Comparison of ENCODE assay signal across 13 mouse cellular contexts in genomic region chr13:85926825-85927737, GRCm38 (mm10).
DNase-seq lines count a peak whose midpoint lies in the region; ATAC-seq lines count a peak whose summit lies in the region.
"Had no signal": no experiment of that assay in that cellular context is flagged by ENCODE, and none has a peak within 500 bp of the region (broad histone marks: within the 10 kb centered on the region; RNA-seq: fewer than 3 reads in every experiment).

No protein-coding gene starts in this region.

- no peak overlapping the region for H3K4me3 ChIP-seq in forebrain, embryonic 11.5 days (ENCODE audit: low read depth, low read length)
- no peak overlapping the region for H3K4me3 ChIP-seq in forebrain, embryonic 10.5 days
- H3K4me3 ChIP-seq in limb, embryonic 13.5 days, result no peak overlapping the region
- H3K4me3 ChIP-seq: heart, embryonic 13.5 days; liver, embryonic 15.5 days had no signal

- no peak overlapping the region for H3K4me2 ChIP-seq in forebrain, embryonic 11.5 days (ENCODE audit: low read depth, low read length, severe bottlenecking)
- H3K4me2 ChIP-seq in limb, embryonic 13.5 days (replicated peaks), result 0 out of 2 replicates have a peak overlapping the region, but pooled peaks have one; percentile 28
- H3K4me2 ChIP-seq: heart, embryonic 13.5 days; liver, embryonic 15.5 days had no signal

- peak; percentile 98 for ATAC-seq in forebrain, embryonic 11.5 days (replicated peaks; ENCODE audit: low FRiP score)
- peak; percentile 69; the same call in 1 of the 2 replicates for ATAC-seq in limb, embryonic 13.5 days (ENCODE audit: low FRiP score, low read depth)
- ATAC-seq: Patski had no signal

- H3K36me3 ChIP-seq in forebrain, embryonic 11.5 days (ENCODE audit: control insufficient read depth, insufficient read depth, low read length), result no peaks in the 10 kb centered on the region
- no peaks in the 10 kb centered on the region for H3K36me3 ChIP-seq in forebrain, embryonic 10.5 days (replicated peaks)
- no peaks in the 10 kb centered on the region for H3K36me3 ChIP-seq in limb, embryonic 13.5 days
- H3K36me3 ChIP-seq: heart, embryonic 13.5 days; liver, embryonic 15.5 days had no signal

- no peaks in the 10 kb centered on the region for H3K4me1 ChIP-seq in forebrain, embryonic 11.5 days (replicated peaks; ENCODE audit: control insufficient read depth, insufficient read depth, low read length)
- peaks cover 13% of the 10 kb centered on the region; the same call in 1 of the 2 replicates for H3K4me1 ChIP-seq in forebrain, embryonic 10.5 days
- H3K4me1 ChIP-seq in limb, embryonic 13.5 days, result peaks cover 12% of the 10 kb centered on the region
- H3K4me1 ChIP-seq: heart, embryonic 13.5 days; liver, embryonic 15.5 days had no signal

- WGBS in forebrain, embryonic 11.5 days, result 58% methylated on average over 4 of the region's 4 CpGs
- WGBS in forebrain, embryonic 10.5 days, result 71% methylated on average over 4 of the region's 4 CpGs
- 34% methylated on average over 4 of the region's 4 CpGs for WGBS in limb, embryonic 13.5 days

- no peak overlapping the region for H3K9ac ChIP-seq in forebrain, embryonic 11.5 days (ENCODE audit: low read length)
- H3K9ac ChIP-seq in limb, embryonic 13.5 days, result no peak overlapping the region
- H3K9ac ChIP-seq: heart, embryonic 13.5 days; liver, embryonic 15.5 days had no signal

- no peak for DNase-seq in forebrain, embryonic 11.5 days (ENCODE audit: low spot score)
- DNase-seq in forebrain, embryonic 10.5 days (ENCODE audit: extremely low spot score, low spot score), result no peak
- peak; percentile 5 for DNase-seq in retina, postnatal 1 day
- DNase-seq in retina, embryonic 14.5 days (ENCODE audit: low spot score), result no peak
- DNase-seq in telencephalon, adult 2 months (ENCODE audit: low read depth, low spot score), result peak; percentile 0
- DNase-seq in frontal cortex, postnatal 14 days (ENCODE audit: low spot score in 2 of 2), result no peak
- DNase-seq in frontal cortex, postnatal 10 days (ENCODE audit: low spot score in 2 of 2), result no peak
- DNase-seq: cerebellum, postnatal 14 days; kidney, adult 11 months had no signal

- H3K27ac ChIP-seq in forebrain, embryonic 11.5 days (ENCODE audit: low read depth, low read length), result no peak overlapping the region
- H3K27ac ChIP-seq in forebrain, embryonic 10.5 days, result no peak overlapping the region
- H3K27ac ChIP-seq in limb, embryonic 13.5 days, result no peak overlapping the region
- H3K27ac ChIP-seq: heart, embryonic 13.5 days; liver, embryonic 15.5 days had no signal

- no peaks in the 10 kb centered on the region for H3K9me3 ChIP-seq in forebrain, embryonic 11.5 days (ENCODE audit: control insufficient read depth, low read length)
- H3K9me3 ChIP-seq in forebrain, embryonic 10.5 days, result no peaks in the 10 kb centered on the region
- H3K9me3 ChIP-seq in limb, embryonic 13.5 days, result no peaks in the 10 kb centered on the region
- H3K9me3 ChIP-seq: heart, embryonic 13.5 days; liver, embryonic 15.5 days had no signal

- H3K27me3 ChIP-seq in forebrain, embryonic 11.5 days (ENCODE audit: control insufficient read depth, insufficient read depth, low read length), result no peaks in the 10 kb centered on the region
- no peaks in the 10 kb centered on the region for H3K27me3 ChIP-seq in forebrain, embryonic 10.5 days (ENCODE audit: poor library complexity, severe bottlenecking)
- H3K27me3 ChIP-seq in limb, embryonic 13.5 days, result no peaks in the 10 kb centered on the region
- H3K27me3 ChIP-seq: heart, embryonic 13.5 days; liver, embryonic 15.5 days; Patski had no signal

Comparison
In these comparisons a context has a peak if more than half of its experiments do, and no peak if none do; other contexts are left out.
1. DNase-seq: peak in retina, postnatal 1 day (single experiment) and telencephalon, adult 2 months (single experiment); none in forebrain, embryonic 11.5 days (single experiment), forebrain, embryonic 10.5 days (single experiment), retina, embryonic 14.5 days (single experiment), frontal cortex, postnatal 14 days (0 of 2) and frontal cortex, postnatal 10 days (0 of 2).